In genomic region chr17:73541233-73541570, GRCm38 (mm10) we compare ENCODE assay signal across 15 mouse cellular contexts.
DNase-seq lines count a peak whose midpoint lies in the region; ATAC-seq and TF ChIP-seq lines count a peak whose summit lies in the region.
"Had no signal": no experiment of that assay in that cellular context is flagged by ENCODE, and none has a peak within 500 bp of the region (broad histone marks: within the 10 kb centered on the region; RNA-seq: fewer than 3 reads in every experiment).

No protein-coding gene starts in this region.

- 7% methylated on average over 1 of the region's 1 CpGs for WGBS in spleen, adult 2 months
- WGBS in forebrain, postnatal 0 days: 33% methylated on average over 1 of the region's 1 CpGs
- WGBS in midbrain, embryonic 13.5 days: 22% methylated on average over 1 of the region's 1 CpGs
- 21% methylated on average over 1 of the region's 1 CpGs for WGBS in kidney, adult 2 months
- 40% methylated on average over 1 of the region's 1 CpGs for WGBS in intestine, embryonic 16.5 days
- 0% methylated on average over 1 of the region's 1 CpGs for WGBS in limb, embryonic 10.5 days

- H3K27ac ChIP-seq in spleen, adult 2 months (ENCODE audit: insufficient read depth, low read length): peak overlapping the region; percentile 4; the same call in 1 of the 2 replicates
- no peak overlapping the region for H3K27ac ChIP-seq in forebrain, postnatal 0 days (ENCODE audit: low read depth, low read length)
- H3K27ac ChIP-seq in midbrain, embryonic 13.5 days: peak overlapping the region; percentile 77
- no peak overlapping the region for H3K27ac ChIP-seq in kidney, adult 2 months (ENCODE audit: insufficient read depth, low read depth, low read length)
- H3K27ac ChIP-seq in intestine, embryonic 16.5 days (ENCODE audit: low read length): no peak overlapping the region
- H3K27ac ChIP-seq in limb, embryonic 10.5 days: no peak overlapping the region
- H3K27ac ChIP-seq: limb, embryonic 12.5 days; liver, embryonic 13.5 days had no signal

- H3K9ac ChIP-seq in forebrain, postnatal 0 days: no peak overlapping the region
- H3K9ac ChIP-seq in midbrain, embryonic 13.5 days (replicated peaks): no peak overlapping the region
- no peak overlapping the region for H3K9ac ChIP-seq in intestine, embryonic 16.5 days (ENCODE audit: low read depth, low read length)
- H3K9ac ChIP-seq: limb, embryonic 12.5 days; liver, embryonic 13.5 days had no signal

- TF ChIP-seq POLR2A in spleen, adult 2 months (IDR thresholded peaks at IDR 0.05; ENCODE audit: low read depth, low read length): no peak
- TF ChIP-seq POLR2A in kidney, adult 2 months (IDR thresholded peaks at IDR 0.05; ENCODE audit: low read depth, low read length): no peak

- DNase-seq in spleen, adult 2 months (ENCODE audit: low read depth in 1 of 2, low spot score in 2 of 2): no peak
- DNase-seq in spleen, postnatal 10 days (ENCODE audit: low spot score in 2 of 2): no peak
- no peak for DNase-seq in forebrain, postnatal 0 days
- no peak for DNase-seq in kidney, adult 2 months
- DNase-seq in limb, embryonic 10.5 days (ENCODE audit: low spot score): no peak
- DNase-seq in cerebellum, postnatal 25 days: no peak
- DNase-seq: adrenal gland, postnatal 36 days; cerebellum, adult 8-10 months; gastrocnemius, postnatal 14 days; liver, embryonic 13.5 days; thymus, adult 18-20 months had no signal

- H3K36me3 ChIP-seq in spleen, adult 2 months (ENCODE audit: control insufficient read depth, insufficient read depth, low read length): no peaks in the 10 kb centered on the region
- no peaks in the 10 kb centered on the region for H3K36me3 ChIP-seq in forebrain, postnatal 0 days (ENCODE audit: insufficient read depth)
- no peaks in the 10 kb centered on the region for H3K36me3 ChIP-seq in midbrain, embryonic 13.5 days
- H3K36me3 ChIP-seq in kidney, adult 2 months (ENCODE audit: control insufficient read depth, insufficient read depth, low read length): no peaks in the 10 kb centered on the region
- no peaks in the 10 kb centered on the region for H3K36me3 ChIP-seq in intestine, embryonic 16.5 days (ENCODE audit: control insufficient read depth, insufficient read depth, low read length)
- H3K36me3 ChIP-seq in limb, embryonic 10.5 days: no peaks in the 10 kb centered on the region
- H3K36me3 ChIP-seq: limb, embryonic 12.5 days; liver, embryonic 13.5 days had no signal

- H3K9me3 ChIP-seq in forebrain, postnatal 0 days (ENCODE audit: low read length): no peaks in the 10 kb centered on the region
- H3K9me3 ChIP-seq in midbrain, embryonic 13.5 days: no peaks in the 10 kb centered on the region
- no peaks in the 10 kb centered on the region for H3K9me3 ChIP-seq in intestine, embryonic 16.5 days (ENCODE audit: control insufficient read depth, low read length)
- no peaks in the 10 kb centered on the region for H3K9me3 ChIP-seq in limb, embryonic 10.5 days (replicated peaks)
- H3K9me3 ChIP-seq: limb, embryonic 12.5 days; liver, embryonic 13.5 days had no signal

- no peak overlapping the region for H3K4me3 ChIP-seq in spleen, adult 2 months (ENCODE audit: extremely low read depth, insufficient read depth, insufficient read length)
- no peak overlapping the region for H3K4me3 ChIP-seq in forebrain, postnatal 0 days (ENCODE audit: low read depth, low read length)
- H3K4me3 ChIP-seq in midbrain, embryonic 13.5 days (replicated peaks): no peak overlapping the region
- no peak overlapping the region for H3K4me3 ChIP-seq in kidney, adult 2 months (ENCODE audit: insufficient read depth, low read depth, low read length)
- no peak overlapping the region for H3K4me3 ChIP-seq in intestine, embryonic 16.5 days (ENCODE audit: low read length)
- no peak overlapping the region for H3K4me3 ChIP-seq in limb, embryonic 10.5 days
- H3K4me3 ChIP-seq: limb, embryonic 12.5 days; liver, embryonic 13.5 days had no signal

- H3K4me2 ChIP-seq in forebrain, postnatal 0 days (ENCODE audit: low read depth): no peak overlapping the region
- H3K4me2 ChIP-seq in midbrain, embryonic 13.5 days (replicated peaks): no peak overlapping the region
- no peak overlapping the region for H3K4me2 ChIP-seq in intestine, embryonic 16.5 days (ENCODE audit: low read depth, low read length)
- H3K4me2 ChIP-seq: limb, embryonic 12.5 days; liver, embryonic 13.5 days had no signal

- TF ChIP-seq CTCF in spleen, adult 2 months (IDR thresholded peaks at IDR 0.05; ENCODE audit: extremely low read depth, insufficient read depth, insufficient read length, insufficient replicate concordance): no peak
- TF ChIP-seq CTCF in forebrain, postnatal 0 days (IDR thresholded peaks at IDR 0.05; ENCODE audit: low read depth): no peak
- TF ChIP-seq CTCF in kidney, adult 2 months (conservative IDR thresholded peaks at IDR 0.05; ENCODE audit: insufficient read depth, insufficient read length, low read depth, low read length): no peak

- H3K27me3 ChIP-seq in spleen, adult 2 months (ENCODE audit: control insufficient read depth, insufficient read depth, low read length): no peaks in the 10 kb centered on the region
- no peaks in the 10 kb centered on the region for H3K27me3 ChIP-seq in forebrain, postnatal 0 days (ENCODE audit: insufficient read depth, low read length)
- no peaks in the 10 kb centered on the region for H3K27me3 ChIP-seq in midbrain, embryonic 13.5 days
- no peaks in the 10 kb centered on the region for H3K27me3 ChIP-seq in kidney, adult 2 months (replicated peaks; ENCODE audit: control insufficient read depth, insufficient read depth, low read length)
- no peaks in the 10 kb centered on the region for H3K27me3 ChIP-seq in intestine, embryonic 16.5 days (replicated peaks; ENCODE audit: control insufficient read depth, insufficient read depth, low read length)
- H3K27me3 ChIP-seq in limb, embryonic 10.5 days (ENCODE audit: low read depth, poor library complexity, severe bottlenecking): 0 out of 2 replicates have a peak, but pooled peaks cover 3% of the 10 kb centered on the region
- H3K27me3 ChIP-seq: liver, embryonic 13.5 days; Patski had no signal

- peaks cover 6% of the 10 kb centered on the region; the same call in 1 of the 2 replicates for H3K4me1 ChIP-seq in spleen, adult 2 months (ENCODE audit: control insufficient read depth, insufficient read depth, insufficient read length)
- peaks cover 10% of the 10 kb centered on the region; the same call in 1 of the 2 replicates for H3K4me1 ChIP-seq in forebrain, postnatal 0 days (ENCODE audit: insufficient read depth)
- H3K4me1 ChIP-seq in midbrain, embryonic 13.5 days (replicated peaks): peaks cover 21% of the 10 kb centered on the region
- H3K4me1 ChIP-seq in kidney, adult 2 months (ENCODE audit: control insufficient read depth, insufficient read depth, low read length): no peaks in the 10 kb centered on the region
- H3K4me1 ChIP-seq in intestine, embryonic 16.5 days (ENCODE audit: control insufficient read depth, insufficient read depth, low read length): no peaks in the 10 kb centered on the region
- peaks cover 19% of the 10 kb centered on the region for H3K4me1 ChIP-seq in limb, embryonic 10.5 days
- H3K4me1 ChIP-seq: liver, embryonic 13.5 days had no signal

- 0 out of 2 replicates have a peak, but pooled peaks have one; percentile 12 for ATAC-seq in forebrain, postnatal 0 days
- ATAC-seq in midbrain, embryonic 13.5 days: peak; percentile 57
- ATAC-seq in intestine, embryonic 16.5 days: no peak
- ATAC-seq: Patski had no signal

Comparison
In these comparisons a context has a peak if more than half of its experiments do, and no peak if none do; other contexts are left out.
1. H3K27ac ChIP-seq: peak in spleen, adult 2 months (single experiment) and midbrain, embryonic 13.5 days (single experiment); none in forebrain, postnatal 0 days (single experiment), kidney, adult 2 months (single experiment), intestine, embryonic 16.5 days (single experiment) and limb, embryonic 10.5 days (single experiment).